Mouse (Mus musculus) kidney, adult 8-10 months (tissue): ENCODE measurements at regions not wholly inside any gene's neighbourhood (a gene's known extent, or its start where the extent isn't known, plus 50 kb on each side); places are given as distances from the start of the nearest gene placed in this dataset.
A peak's percentile ranks its signal among the peaks of the same experiment; 100 is the strongest.
"Not testable (repeated sequence)": the region's sequence is repeated elsewhere in the genome, so short reads cannot be mapped to it uniquely, and the experiment has no call there.

ENCODE experiments used
- DNase-seq, 2 experiments: peaks; one replicate each; pipeline ENCODE4 v3.0.0; 2022

DNA sequence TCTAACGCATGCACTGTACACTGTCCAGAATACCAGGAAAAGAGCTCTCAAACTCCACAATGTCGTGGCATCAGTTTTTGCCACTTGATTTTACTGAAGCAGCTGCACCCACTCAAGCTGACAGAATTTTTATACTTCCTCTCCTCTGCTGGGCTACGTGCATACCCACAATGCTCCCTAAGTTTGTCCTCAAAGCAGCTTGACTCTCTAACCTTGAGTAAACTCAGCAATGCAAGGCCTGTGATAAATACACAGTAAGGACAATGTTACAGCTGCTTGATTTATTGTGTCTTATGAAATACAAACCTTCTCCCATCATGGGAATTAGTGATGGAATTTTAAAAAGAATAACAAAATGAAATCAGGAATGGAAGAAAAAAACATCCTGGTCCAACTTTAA lies 129.7 kb downstream of the Trmt11 start:
- DNase-seq = no peak

DNA sequence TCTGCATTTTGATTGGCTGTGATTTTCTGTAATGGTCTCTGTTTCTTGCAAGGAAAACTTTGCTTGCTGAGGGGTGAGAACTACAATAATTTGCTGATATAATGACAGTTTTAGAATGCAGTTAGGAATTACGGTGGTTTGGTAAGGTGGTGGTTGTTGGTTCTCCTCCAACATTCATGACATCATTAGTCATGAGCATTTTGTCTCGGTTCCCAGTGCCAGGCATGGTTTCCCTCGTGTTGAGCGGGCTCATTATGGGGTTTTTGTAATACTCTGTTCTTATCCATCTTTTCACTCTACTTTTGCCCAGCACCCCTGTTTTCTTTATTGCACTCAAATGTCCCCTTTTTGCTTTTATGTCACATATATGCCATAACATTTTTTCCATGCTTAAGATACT lies 149.9 kb downstream of the Trmt11 start:
- DNase-seq = no peak

DNA sequence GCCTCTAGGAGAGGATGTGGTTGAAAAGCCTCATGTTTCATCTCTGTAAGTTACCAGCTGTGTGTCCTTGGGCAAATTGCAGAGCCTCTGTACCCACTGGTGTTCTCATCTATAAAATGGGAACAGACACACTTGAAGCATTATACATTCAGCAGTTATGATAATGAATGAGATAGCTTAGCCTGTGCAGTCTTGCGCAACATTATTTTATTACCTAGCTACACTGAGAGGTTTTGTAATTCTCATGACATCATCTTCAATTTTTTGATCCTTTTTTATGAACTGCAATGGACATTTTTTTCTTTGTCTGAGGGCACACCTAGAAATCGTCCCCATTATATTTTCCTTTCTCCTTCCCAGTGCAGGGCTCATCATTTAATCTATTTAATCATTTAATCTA lies 153.5 kb downstream of the Trmt11 start:
- no peak for DNase-seq

DNA sequence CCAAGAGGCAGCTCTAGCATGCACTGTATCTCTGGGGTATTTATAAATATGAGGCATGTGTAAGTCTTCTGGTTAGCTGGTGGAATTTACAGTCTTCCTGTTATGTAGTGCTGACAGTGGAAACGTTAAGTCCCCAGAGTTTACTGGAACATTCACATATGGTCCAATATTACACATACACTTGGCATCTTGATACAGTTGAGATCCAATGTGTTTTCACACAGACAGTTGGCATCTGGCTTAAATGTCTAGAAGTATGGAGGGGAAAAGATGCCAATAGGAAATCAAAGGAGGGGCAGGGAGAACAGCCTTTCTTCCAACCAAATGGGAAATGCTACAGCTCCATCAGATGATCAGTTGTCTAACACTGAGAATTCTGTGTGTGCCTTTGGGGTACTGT lies 154.0 kb downstream of the Trmt11 start:
- DNase-seq = no peak

DNA sequence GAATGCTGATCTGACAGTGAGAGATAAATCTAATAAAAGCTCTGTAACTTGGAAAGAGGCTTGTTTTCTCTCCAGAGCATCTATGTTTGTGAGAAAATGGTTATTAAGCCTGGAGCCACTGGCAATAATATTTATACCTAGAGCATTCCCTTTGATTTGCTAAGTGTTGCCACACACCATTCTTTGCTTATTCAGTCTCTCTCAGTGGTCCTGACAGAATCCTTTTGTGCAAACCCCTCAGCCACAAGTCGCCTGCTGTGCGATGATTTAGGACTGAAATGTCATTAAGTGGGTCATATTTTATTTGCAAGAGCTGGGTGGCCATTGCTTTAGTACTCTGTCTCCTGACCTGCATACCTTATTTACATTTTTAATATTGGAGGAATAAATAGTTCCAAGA lies 160.7 kb downstream of the Trmt11 start:
- DNase-seq = no peak

DNA sequence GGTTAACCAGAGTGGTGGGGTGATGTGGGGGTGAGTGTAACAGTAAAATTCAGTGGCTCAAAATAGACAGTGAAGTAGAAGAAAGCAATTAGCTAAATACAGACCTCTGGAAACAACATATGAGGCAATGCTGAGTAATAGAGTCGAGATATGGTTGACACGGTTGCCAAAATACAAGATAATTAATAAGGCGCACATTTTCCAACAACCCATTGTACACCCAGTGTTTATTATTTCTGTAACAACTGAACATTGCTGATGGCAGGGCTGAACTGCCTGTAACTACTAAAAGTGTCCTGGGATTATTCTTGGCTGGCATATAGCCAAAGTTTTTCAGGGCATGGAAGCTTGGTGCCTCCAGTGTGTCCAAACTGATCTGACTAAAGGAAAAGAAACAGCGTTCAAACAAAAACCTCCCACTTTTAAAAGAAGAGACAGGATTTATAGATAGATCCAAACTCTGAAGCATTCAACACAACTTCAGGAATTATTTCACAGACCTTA lies 174.1 kb downstream of the Trmt11 start:
- no peak for DNase-seq

DNA sequence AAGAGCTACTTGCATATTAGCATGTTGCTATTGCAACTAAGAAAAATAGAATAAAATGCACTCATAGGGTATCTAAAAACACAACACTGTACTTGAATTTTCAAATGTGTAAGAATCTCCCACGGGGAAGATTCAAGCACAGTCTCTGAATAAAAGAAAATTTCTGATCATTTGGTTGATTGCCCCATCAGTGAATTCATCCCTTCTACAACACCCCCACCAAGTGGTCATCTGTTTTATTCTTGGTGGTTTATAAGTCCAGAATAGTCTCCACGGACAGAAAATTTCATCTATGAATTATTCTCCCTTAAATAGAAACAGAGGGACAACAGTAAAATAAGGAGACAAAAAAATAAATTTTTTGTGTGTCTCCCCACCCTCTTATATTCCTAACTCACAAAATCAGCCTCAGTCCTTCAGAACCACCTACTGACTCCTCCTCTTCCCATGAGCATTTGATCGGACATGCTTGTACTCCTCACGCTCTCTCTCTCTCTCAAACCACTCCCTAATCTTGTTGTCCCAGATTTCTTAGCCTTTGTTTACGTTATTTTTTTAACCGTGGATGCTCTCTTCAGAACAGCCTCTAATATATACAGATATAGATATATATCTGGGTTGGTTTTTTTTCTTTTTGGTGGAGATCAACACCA lies 181.0 kb downstream of the Trmt11 start:
- DNase-seq = peak; percentile 2 to 9

DNA sequence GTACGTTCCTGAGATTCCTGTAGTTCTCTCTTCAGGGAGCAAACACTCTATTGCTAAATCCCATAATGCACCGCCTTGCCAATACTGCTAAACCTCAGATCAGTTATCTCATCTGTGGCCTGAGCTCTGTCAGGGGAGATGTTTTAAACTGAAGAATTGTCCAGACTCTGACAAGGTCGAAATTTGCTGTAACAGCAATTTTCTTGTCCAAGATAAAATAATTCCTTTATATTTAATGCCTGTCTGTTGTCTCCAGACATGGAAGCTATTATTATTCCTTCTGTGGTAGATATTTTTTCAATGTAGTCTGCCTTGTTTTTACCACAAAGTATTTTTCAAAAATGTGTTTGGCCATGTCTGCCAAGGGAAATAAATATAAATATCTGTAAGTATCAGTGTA lies 184.2 kb downstream of the Trmt11 start:
- no peak for DNase-seq

DNA sequence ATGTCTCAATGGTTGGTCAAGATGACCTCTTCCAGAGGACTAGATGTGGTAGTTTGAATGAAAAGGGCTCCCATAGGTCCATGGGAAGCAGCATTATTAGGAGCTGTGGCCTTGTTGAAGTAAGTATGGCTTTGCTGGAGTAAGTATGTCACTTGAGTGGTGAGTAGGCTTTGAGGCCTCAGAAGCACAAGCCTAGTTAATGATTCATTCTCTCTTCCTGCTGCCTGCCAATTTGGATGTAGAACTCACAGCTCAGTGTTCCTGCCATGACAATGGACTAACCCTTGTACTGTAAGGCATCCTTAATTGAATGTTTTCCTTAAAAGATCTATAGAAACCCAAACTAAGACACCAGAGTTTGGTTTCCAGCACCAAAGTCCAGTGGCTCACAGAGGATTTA lies 188.8 kb downstream of the Trmt11 start:
- DNase-seq = peak; percentile 34 to 54

DNA sequence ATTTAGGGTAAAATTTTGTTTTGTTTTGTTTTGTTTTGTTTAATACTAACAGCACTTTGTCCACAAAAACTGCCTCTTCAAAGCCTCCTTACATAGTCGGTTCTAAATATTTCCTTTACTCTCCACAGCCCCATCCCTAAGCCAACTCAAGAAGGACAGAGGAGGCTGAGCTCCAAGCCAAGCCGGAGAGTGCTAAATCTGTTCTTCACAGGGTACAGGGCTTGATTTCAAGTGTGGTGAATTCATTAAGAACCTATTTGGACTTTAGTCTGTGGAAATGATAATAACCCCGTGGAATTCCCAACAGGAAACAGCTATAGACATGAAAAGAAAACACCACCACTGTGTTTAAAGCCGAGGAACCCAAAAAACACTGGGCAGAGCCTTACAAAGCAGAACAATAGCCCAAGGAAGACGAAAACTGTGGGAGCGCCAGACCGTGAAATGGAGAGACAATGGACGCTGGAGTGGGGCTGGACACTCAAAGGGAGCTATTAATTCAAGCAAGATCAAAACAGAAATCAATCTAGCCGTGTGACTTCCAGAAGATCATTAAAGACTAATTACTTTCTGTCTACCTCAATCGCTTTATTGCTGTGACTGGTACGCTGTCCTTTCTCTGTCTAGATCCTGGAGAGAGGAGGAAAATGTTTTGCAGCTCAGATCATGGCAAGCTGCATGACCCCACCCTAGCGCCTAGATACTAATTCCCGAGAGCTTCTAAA lies 194.7 kb downstream of the Trmt11 start:
- no peak for DNase-seq

DNA sequence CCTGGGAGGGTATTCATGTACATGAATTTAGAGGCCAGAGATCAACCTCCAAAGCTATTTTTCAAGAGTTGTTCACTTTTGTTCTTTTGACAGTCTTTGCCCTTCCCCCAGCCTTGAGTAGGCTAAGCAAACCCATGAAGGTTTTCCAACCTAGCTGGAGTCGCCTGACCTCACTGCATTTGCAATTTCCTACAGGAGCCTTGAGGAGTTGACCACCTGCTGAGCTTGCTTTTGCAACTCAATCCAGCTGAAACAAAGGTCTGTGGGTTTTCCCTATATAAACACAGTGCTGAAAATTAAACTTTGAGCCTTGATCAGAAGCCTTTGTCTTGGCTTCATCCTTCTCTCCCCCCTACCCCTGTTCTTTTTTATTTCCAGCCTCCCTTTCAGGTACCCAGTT lies 170.2 kb upstream of the Cenpw start:
- DNase-seq = no peak

DNA sequence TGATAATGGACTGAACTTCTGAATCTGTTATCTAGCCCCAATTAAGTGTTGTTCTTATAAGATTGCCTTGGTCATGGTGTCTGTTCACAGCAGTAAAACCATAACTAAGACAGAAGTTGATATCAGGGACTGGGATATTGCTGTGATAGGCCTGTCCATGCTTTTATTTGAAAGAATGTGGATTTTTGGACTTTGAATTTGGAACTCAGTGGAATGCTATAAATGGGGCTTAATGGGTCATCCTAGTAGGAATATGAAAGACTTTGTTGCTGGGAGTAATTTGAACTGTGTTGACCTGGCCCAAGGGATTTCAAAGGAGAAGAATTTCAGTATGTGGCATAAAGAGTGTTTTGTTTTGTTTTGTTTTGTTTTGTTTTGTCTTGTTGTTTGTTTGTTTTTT lies 160.5 kb upstream of the Cenpw start:
- DNase-seq = peak in 1 of 2 experiments; percentile 37

DNA sequence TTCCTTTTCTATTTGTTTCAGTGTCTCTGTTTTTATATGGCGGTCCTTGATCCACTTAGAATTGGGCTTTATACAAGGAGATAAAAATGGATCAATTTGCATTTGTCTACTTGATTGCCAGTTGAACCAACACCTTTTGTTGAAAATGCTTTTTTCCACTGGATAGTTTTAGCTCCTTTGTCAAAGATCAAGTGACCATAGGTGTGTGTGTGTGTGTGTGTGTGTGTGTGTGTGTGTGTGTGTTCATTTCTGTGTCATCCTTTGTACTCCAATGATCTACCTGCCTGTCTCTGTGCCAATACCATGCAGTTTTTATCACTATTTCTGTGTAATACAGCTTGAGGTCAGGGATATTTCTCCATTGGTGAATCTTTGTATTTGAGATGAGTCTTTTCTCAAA lies 158.7 kb upstream of the Cenpw start:
- DNase-seq = no peak

DNA sequence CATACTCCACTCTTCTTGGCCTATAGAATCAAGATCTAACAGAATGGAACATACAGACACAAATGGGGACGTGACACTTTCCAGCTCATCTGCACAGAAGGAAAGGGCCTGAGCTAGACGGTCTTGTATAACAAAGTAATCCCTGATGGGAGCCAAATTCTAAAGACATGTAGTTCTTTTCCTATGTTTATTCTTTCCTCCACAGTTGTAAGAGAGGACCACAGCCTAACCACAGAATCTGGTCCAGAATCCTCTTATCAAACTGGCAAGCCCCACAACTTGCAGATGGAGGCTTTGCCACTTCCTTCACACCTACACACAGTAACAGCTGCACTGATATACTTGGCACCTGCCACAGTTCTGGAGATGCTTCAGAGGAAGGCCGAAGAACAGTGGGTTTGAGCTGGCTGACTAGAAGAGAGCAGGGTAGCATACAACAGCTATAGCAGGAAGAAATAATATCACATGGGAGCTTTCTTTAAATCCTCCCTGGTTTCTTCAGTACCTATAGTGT lies 142.7 kb upstream of the Cenpw start:
- DNase-seq = no peak

DNA sequence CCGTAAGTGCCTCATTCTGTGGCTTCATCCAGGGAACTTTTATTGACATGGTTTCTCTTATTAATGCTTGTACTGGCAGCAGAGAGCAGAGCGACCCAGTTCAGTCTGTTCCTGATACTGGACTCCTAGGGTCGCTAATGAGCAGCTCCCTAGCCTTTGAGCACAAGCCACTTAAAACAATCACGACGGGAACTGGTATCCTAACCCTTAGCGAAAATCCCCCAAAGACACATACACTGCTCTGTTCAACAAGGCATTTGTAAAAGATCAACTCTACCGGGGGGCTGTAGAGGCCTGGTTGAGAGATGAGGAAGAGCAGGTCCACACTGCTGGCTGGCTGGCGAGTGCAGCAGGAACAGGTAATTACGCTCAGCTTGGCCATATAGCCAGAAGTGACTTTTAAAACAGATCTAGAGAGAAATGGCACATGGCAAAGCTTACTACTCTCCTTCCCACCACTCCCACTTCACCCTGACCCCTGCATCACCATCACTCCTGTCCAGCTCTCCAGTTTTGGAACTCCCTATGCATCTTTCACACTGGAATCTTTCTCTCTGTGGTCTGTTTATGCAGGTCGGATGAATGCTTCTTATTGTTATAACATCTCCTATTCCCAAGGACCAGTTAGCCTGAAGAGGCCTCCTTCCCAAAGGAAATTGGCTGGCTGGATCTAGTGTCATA lies 128.1 kb upstream of the Cenpw start:
- no peak for DNase-seq

DNA sequence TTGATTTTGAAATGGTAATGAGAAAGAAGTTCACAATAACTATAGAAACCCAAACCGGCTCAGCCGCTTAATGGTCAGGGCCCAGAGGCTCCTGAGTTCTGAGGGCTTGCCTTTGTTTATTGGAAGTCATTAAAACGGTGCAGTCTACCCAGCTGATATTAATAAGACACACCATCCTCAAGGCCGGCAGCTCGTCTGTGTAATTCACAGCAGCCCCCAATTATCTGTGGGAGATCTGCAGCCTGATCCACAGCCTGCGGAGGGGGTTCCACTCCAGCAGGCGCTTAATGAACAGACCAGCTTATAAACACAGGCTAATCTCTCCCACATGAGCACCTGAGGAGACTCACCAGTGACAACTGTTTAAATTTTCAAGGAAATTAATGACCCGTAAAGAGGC lies 127.5 kb upstream of the Cenpw start:
- DNase-seq = no peak

DNA sequence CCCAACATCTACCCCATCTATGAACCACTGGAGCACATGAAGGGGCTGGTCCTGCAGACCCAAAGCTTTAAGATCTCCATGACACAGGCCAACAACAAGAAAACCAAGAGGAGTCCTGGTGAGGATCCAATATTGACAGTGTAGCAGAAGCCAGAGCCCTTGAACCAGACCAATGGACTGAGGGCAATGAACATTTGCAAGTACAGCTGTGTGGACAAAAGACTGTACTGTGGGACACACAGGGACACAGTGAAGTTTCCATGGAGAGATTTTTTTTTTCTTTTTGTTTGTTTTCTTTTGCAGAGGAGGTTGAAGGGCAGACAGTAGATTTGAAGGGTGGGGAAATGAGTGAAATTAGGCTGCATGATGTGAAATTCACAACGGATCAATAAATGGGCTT lies 126.5 kb upstream of the Cenpw start:
- DNase-seq = no peak

DNA sequence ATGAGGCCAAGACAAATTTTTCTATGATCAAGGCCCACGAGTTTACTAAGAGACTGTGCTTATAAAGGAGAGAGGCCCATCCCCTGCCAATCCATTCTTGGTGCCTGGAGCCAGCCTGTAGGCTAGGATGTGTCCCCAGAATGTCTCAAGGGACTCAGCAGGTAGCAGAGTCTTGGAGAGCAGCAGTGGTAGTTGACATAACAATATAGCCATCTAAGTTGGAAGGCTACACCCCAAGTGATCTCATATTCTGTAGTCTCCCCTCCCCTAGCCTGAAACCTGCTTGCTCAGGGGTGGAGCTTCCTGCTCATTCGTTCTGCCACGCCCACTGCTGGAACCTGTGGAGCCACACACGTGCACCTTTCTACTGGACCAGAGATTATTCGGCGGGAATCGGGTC lies 95.5 kb upstream of the Cenpw start:
- DNase-seq = not testable (repeated sequence)

DNA sequence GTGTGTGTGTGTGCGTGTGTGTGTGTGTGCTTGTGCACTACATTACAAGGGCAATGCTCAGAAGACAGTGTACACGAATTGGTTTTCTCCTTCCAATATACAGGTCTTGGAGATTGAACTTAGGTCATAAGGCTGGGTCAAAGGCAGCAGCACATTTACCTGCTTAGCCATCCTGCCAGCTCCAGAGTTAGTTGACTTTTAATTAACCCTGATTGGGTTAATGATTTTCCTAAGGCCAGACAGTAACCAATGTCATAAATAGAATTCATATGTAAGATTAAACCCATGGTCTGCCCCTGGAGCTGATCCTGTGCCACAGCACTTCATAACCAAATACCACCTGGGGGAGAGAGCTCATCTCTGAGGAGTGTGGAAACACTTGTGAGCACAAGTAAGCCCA lies 81.3 kb upstream of the Cenpw start:
- DNase-seq = peak; percentile 10 to 12

DNA sequence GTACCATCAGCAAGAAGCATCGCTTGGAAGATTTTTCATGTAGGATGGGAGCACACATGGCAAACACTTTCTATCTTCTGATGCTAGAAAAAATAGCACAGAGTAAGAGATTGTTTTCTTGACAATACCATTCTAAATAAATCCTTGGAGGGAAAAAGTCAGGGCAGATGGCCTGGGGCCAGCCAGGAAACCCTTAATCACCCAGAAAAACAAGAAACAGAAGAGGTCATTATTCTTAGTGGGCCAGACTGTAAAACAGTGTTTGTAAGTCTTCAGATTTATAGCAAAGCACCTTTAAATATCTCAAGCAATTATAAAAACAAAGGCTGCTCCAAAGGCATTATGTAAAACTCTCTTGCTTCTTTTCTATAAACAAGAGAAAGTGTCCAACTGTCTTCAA lies 80.1 kb upstream of the Cenpw start:
- peak; percentile 5 to 21 for DNase-seq

DNA sequence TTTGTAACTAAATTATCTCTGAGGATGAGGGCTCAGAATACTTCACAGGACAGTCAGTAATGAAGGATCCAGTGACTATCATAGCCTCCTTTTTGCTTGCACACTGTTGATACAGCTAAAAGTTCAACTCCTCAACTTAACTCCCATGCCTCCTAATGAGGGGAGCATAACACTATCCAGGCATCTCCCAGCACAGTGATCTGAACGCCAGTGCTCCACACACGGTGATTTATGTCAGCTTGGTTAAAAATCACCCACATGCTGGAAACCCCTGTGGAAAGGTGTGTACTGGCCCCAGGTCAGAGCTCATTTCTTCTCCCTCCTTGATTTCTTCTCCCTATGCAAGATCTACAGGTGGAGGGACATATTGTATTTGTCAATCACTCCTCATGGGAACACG lies 79.6 kb upstream of the Cenpw start:
- no peak for DNase-seq

DNA sequence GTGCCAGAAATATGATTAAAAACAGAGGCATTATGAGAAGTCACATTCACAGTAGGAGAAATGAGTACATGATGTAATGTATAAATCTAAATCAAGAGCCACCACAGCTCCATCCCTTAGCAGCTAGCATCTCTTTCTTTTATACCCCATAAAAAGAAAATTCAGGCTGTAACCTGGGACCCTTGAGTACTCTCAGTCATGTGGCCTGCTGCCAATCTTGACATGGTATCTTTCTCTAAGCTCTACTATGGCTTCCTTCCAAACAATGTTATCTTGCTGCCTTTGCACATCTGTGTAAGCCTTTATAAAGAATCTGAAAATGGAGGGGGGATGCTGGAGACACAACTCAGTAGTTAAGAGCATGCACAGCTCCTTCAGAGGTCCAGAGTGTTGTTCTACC lies 78.6 kb upstream of the Cenpw start:
- DNase-seq = no peak

DNA sequence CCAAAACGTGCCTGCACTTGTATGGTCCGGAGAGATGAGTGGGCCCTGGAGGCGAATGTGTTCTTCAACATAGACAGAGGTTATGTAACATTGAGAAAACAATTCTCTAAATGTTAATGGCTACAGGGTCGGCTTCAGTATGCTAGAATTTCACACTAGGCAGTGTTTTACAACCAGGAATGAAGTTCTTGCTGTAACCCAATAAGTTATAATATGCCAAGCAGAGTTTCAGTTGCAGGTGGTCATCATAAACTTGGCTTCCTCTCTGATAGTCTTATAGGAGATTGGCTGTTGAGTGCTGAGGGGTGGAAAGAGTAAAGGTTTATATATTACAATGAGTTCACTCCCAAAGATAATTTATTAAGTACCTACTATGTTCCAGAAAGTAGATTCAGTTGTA lies 64.8 kb upstream of the Cenpw start:
- no peak for DNase-seq

DNA sequence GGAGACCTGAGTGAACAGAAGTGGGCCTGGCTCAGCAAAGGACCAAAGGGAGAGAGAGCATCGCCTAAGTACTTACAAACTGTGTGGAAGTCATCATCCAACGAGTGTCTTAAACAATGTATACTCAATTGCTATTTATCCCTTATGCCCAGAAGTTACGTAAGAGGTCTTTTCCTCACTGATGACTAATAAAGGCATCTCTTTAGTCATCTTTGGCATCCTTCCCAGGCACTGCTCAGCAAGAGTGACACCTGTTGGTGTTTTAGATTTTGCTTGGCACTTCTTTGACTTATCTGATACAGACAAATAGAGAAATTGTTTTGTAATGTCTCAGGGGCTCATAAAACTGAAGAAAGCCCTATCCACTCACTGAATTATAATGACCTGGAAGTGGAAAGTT lies 59.4 kb upstream of the Cenpw start:
- no peak for DNase-seq
